Mouse (Mus musculus) ES-CJ7 (cell line): Measurements from ENCODE around the gene Cmas.

Experiments
- DNase-seq: peaks from one replicate; pipeline ENCODE4 v3.0.0; 2011; ENCODE audit warnings: low read depth, low spot score

Gene Cmas

DNA sequence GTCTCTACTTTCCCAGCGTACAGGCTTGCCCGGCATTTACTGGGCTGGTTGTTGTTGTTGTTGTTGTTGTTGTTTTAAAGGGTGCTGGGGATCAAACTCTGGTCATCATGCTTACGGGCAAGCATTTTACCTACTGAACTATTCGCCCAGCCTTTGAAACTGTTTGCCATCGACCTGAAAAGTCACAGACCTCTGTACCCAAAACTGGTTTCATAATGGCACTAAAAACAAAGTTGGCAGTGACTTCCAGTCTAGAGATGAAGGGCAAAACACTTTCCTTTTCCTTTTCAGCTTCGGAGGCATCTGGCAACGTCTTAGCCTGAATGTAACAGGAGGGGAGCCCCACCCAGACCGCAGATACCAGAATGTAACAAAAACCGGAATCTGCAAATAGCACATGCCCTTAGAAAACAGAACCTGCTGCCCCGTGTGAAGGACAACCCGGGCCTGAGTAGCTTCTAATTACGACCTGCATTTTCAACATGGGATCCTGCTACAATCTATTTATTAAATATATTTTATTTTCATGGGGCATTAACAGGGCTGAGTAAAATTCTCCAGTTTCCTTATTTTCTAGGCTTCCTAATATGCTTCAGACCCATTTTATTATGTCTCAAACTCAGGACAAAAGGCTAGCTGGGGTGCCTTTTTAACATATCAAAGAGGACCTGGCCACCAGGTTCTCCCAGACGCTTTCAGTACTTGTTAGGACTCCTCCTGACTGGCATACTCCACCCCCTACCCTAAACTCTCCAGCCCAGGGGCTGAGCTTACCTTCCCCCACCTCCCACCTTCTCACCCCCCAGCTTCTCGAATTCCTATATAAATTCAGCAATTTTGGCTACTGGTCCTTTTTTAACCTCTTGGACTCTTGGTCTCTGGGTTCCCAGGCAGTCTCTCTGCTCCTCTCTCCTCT, 3.9 kb upstream of the Cmas start:
- DNase-seq: peak; percentile 92

DNA sequence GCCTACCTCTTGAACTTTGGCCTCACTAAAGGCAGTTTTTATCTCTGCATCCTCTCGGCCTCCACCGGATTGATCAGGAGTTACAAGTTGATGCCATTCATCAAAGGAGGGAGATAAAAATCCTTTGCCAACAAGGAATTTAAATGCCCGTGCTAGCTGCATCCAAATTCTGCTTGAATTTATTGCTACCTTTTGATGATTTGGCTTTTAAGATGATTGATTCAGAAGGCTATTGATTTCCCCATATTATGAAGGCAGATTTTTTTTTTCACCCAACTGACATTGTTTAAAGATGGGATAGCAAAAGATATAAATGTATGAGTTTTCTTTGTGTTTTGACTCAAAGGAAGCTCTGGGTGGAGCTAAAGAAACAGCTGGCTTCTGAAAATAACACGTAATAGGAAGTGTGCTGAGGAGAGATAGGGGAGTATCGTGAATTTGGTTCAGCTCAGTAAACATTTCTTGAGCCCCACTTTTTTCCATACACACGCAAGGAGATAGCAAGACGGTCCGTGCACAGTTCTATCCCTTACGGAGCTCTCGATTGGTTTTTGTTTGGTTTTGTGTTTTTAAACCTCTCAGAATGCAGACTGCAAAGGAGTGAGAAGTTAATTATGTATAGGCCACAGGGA, 964 bp downstream of the Cmas start:
- DNase-seq: peak; percentile 42

DNA sequence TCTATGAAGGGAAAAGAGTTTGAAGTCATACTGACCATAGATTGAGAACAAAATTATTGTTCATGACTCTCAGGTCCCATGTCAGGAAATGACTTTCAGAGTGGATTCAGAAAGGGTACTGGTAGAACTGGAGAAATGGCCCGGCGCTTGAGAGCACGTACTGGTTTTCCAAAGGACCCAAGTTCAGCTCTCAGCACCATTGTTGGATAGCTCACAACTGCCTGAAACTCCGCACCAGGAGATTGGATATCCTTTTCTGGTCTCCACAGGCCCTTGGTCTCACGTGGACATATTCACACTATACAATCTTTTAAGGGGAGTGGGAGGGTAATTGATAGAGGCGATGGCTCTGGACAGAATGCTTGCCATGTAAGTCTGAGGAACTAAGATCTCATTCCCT, 1.5 kb downstream of the Cmas start:
- DNase-seq: no peak

DNA sequence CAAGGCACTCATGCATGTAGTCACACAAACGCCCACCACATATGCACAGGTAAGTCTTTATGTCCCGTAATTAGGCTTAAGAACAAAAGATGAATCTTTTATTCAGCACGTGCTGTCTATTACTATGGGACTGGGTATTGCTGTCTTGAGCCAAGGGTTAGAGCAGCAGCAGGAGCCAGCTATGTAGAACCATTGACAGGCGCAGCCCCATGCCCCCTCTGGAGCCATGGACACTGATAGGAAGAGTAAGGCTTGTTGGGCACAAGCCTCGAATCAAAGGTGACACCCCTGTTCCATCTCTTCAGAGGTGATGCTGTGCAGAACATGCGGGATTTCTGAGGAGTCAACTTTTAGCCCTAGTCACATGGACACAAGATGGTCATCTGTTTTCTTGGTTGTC, 2.1 kb downstream of the Cmas start:
- no peak for DNase-seq

DNA sequence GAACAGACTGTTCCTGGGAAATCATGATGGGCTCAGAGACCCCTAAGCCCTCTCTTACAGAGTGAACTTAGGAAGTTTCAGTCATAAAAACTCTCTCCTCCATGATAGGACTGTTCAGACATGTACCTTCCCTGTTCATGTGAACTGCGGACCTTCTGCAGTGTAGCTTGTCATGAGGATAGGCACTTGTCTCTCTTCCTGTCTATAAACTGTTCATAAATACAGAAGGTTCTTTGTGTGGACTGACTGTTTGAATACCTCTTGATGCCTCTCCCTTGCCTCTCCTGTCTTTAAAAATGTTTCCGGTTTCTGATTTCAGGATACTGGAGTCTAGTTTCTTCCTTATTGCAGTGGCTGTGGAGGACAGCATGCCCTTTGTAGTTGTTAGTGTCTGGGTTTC, 3.1 kb downstream of the Cmas start:
- DNase-seq: no peak

DNA sequence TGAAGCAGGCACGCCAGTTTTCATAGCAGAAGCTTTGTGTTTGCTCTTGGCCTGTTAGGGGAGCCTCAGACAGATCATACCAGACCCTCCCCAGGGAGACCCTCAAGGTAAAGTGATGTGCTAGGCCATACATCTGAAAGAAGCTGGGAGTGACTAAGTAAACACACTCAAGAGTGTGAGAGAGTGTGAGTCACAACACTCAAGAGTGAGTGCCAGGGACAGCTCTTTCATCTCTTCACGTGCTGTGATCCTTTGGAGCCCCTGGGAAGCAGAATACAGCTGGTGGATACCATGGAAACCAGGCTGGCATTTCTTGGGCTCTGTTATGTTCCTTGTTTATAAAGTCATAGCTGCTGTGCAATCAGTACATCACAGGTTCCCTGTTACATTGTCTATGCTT, 8.4 kb downstream of the Cmas start:
- no peak for DNase-seq

DNA sequence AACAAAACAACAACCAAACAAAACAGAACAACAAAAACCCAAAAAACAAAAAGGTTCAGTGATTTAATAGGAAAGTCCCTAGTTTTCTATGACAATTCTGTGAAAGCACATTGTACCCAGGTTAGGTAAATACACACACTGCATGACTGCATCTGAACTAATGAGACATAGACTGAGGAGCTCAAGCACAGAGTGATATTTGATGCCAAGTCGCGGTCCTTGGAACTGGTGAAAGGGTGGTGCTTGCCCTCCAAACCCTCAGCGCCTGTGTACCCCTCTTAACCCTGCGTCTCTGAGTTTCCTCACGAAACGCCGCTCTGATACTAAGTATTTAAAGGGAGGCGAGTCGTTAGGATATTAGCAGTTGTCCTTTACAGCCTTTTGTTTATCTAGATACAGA, 10.8 kb downstream of the Cmas start:
- DNase-seq: no peak

DNA sequence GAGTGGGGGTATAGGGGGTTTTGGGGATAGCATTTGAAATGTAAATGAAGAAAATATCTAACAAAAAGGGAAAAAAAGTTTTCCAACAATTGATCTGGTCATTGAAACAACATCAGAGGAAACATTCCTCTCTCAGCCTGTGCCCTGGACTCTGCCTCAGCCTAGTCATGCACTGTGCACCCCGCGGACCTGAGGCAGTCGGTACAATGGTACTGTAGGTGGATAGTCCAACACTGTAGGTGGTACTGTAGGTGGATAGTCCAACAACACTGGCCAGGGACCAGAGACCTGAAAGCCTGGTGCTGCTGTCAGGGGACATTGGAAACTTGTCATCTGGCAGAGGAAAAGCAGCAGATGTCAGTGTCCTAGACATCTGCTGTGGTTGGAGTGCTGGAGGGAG, 13.4 kb downstream of the Cmas start:
- no peak for DNase-seq

DNA sequence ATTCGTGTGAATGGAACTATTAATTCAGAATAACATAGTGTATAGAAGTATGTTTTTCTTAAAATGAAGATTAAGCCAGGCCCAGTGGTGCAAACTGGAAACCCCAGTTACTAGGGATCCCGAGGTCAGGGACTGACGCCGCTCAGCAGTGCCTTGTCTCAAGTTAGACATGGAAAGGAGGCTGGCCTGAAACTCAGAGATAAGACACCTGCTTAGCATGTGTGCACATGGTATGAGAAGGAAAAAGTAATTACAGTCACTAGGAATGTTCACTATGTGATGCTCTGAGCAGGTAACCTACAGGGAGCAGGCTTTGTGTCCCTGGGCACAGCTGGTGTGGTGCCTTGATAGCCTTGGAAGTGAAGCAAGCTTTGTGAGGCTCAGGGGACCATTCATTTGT, 15.2 kb downstream of the Cmas start:
- DNase-seq: no peak

DNA sequence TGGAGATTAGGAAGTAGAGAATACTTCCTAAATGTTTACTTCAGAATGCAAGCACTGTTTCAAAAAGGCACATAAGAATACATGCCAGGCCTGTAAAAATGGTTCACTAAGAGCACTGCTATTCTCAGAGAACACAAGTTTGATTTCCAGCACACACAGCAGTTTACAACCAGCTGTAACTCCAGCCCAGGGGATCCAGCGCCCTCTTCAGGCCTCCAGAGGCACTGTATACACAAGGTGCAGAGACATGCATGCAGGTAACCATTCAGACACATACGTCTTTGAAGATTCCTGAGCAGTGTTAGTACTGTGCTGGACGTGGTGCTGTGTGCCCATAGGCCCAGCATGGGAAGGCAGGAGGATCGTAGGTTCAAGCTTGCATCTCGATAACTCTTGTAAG, 17.1 kb downstream of the Cmas start:
- DNase-seq: peak; percentile 52

DNA sequence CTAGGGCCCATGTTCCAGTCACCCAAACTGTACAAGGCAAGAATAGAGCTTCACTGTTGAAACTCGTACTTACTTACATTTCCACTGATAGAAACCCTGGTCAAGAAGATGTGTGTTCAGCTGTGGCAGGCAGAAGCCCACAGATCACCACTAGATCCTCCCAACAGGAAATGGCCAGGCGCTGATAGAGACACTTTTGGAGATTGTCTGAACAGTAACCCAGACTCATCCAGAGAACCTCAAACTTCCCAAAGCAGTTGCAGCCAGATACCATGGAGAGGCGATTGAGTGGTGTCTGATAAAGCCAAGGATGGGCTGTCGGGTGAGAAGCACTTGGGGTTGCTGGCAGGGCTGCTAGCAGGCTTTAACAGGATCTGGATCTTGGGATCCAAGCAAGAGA, 20.4 kb downstream of the Cmas start:
- DNase-seq: no peak

DNA sequence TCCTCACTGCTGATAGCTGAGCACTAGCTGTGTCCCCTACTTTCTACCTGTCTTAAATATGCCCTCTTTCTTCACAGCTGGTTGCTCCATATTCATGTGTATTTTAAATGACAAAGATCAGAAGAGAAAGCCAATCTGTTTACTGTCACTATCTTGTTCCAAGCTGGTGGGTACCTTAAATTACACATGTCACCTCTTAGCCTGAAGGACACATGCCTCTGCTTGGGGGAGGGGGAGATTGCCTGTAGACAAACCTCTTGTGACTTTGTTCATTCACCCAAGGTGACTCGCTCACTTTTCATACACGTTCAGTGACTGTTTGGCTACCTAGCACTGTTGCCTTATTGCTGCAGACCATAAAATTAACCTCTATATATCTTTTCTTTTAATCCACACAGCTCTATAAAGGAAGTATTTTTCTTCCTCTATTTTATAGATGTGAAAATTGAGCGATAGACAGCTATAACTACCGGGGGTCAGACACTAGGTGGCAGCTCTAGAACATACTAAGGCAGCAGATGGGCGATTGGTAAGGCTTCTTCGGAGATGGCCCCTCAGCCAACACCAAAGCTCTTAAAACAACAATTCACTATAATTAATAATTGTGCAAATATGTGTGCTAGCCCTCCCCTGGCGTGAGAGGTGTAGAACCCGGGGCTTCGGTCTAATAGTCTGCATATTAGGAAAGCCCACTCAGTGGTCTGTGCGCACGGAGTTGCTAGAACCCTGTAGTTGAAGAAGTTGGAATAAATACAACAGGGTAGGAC, 22.7 kb downstream of the Cmas start:
- DNase-seq: peak; percentile 60

DNA sequence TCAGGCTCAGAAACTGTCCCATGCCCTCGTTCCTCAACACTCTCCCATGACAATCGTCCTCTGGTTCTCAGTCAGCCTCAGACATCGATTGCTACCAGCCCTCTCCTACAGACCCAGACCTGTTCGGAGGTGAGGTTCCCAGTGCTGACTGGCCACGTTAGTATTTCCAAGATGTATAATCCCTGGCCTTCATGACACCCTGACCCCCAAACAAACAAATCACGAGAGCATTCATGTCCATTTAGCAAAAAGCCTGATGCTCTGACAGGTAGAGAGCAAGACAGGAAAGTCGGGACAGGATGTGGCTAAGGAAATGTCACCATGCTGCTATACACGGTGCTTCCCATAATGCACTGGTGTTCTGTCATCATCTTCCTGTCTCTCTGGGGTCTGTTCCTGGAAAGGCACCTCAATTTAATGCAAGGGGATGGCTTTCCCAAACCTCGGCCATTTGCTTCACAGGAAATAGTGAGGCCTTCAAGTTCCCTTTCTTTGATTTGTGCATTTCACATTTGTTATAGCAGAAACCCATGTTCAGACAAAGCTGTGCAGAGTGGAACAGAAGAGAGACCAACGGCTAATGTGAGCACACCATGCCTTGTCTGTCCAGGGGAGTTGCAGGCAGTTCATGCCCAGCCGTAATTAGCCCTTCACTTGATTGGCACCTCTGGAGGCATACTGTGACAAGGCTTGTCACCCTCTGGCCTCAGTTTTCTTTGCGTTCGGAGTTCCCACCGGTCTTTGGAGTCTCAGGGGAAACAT, 23.5 kb downstream of the Cmas start:
- no peak for DNase-seq

DNA sequence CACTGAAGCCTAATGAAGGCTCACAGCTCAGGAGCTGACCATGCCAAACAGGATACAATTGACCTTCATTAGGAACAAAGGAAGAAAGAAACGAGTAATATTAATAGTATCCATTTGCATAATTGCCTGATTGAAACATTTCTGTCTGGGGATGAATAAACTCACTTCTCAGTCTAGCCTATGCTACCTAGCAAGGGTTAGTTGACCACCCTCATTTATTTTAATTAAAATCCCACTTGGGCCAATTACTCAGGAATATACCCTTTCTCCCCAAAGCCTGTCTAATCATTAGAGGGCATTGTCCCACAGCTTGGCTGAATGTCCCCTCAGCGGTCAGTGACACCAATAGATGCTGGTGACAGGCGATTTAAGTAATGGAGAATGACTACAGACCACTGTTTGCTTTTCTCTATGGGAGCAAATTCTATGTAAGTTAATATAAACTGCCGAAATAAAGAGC, 24.1 kb downstream of the Cmas start:
- no peak for DNase-seq

DNA sequence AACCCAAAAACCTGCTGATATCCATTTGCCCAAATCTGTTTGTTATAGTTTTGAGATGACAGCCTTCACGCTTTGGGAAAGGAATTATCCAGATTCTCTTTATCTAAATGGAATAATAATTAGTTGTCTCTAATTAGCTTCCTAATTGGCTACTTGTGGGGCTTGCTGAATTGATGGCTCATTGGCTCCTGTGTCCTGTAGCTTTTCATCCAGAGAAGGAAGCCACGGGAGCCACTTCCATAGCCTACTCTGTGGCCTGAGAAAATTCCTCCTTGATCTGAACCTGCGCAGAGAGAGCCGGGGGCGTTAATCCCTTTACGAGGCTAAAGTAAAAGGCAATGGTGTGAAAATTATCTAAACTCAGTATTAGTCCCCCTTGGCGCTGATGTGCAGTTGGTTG, 24.8 kb downstream of the Cmas start:
- DNase-seq: no peak

DNA sequence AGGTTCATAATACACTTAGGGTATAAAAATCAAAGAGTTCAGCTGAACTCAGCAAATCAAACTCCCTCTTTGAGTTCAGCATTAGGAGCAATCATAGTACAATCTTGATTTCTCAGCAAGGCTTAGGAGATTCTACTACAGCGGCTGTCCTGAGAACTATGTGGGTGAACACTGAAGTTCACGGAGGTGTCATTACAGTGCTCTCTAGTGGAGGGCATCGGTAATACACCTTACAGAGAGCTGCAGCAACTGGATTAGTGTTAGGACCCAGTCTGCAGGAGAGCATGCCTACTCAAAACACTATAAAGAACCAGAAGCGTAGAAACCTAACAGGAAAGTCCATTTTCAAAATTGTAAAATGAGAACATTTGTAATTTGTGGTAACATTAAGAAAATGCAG, 28.9 kb downstream of the Cmas start:
- peak; percentile 90 for DNase-seq

DNA sequence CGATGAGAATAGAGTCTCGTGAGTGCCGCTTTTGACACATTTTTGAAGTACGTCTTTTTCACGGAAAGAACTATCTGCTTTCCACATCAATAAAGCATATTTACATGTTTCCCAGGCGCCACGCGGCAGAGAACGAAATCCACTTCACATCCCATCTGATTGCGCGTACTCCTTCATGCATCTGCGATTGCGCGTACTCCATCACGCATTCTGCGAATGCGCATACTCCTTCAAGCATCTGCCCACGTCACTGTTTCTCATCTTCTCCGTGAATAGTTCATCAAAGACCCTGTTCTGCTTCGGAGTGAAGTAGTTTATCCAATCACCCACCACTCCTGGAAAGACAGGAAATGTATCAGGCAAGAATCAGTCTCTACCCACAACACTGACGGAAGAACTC, 29.6 kb downstream of the Cmas start:
- no peak for DNase-seq

DNA sequence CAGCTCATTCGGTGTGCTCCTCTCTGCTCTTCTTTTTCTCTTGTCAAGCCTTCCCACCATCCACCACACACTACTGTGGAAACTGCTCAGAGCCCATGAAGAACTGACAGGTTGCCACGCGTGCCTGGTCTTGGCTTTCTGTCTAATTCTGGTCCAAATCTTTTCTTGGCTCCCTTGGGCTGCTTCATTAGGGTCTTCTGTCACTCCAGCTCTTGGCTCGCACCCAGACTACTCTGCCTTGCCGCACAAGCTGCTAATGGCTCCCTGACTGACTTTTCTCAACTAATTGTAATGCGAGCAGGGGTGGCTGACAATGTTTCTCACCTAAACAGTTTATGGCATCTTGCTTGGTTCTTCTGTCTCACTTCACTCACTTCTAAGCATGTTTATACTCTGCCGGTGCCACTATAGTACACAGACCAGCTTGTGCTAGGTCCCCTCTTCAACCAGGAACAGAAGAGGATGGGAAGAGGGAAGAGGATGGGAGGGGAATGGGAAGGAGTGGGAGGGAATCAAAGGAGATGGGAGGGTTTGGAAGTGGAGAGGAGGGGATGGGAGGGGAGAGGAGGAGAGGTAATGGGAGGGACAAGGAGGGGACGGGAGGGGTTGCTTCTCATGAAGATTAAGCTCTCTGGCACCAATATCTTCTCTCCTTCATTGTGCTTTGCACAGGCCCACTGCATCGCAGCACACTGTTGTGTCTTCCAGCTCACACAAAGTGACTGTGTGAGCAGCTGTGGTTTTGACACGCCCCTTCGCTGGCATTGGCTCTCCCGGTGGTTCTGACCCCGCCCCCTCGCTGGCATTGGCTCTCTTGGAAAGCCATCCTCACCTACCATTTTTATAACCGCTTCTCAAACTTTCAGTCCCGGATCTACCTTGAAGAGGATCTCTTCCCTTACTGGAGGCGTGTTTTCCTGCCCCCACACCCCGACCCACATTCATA, 31.8 kb downstream of the Cmas start:
- peak; percentile 82 for DNase-seq

DNA sequence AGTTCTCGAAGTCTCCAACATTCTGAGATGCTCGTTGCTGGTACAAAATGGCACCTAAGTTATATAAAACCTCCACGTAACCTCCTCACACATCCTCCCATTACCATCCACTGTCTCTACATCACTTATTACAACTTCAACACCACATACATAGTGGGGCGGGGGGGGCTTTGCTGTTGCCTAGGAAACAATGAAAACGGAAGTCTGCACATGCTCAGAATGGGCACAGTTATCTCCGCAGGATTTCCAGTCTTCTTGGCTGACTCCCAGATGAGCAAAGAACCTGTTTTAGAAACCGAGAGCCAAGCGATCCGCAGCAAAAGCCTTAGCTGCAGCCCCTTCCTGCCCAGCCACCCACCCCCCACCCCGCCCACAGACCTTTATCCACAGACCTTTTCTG, 33.2 kb downstream of the Cmas start:
- no peak for DNase-seq

DNA sequence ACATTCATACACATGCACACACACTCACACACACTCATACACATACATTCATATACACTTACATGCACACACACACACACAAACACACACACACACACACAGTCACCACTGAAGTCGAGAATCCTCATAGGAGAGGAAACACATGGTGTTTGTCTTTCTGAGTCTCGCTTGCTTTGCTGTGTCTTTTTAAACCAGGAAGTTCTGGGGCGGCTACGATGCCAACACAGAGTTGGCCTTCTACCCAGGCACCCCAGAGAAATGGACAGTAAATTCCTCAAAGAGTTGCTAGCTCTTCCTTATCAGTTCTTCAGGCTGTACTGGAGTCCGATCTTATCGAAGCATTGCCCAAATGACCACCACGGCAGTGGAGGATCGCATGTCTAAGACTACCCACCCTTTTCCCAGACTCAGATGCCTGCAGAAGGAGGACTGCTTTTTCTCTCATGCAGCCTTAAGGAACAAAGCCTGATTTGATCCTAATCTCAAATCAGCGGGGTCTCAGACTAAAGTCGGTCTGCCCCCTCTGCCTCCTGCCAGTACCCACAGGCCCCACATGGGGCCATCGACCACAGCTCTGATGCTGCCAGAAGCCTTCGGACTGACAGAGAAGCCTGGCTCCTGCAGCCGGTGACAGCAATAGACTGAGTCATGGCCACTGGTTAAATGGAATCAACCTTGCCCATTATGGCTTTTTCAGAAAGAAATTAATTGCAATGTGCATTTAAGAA, 35.9 kb downstream of the Cmas start:
- DNase-seq: no peak
